Mouse (Mus musculus) spleen, adult 2 months (tissue): Measurements from ENCODE around the gene Cend1. TPM values are rescaled to one million over a fixed set of nuclear protein-coding genes. Genes with fewer than 3 reads are reported as not detected.
"Not testable (repeated sequence)": the region's sequence is repeated elsewhere in the genome, so short reads cannot be mapped to it uniquely, and the experiment has no call there.

Source experiments
- DNase-seq, 2 experiments: peaks; one replicate each; pipeline versions ENCODE4 v3.0.0 to v3.0.0-alpha.2; 2012 to 2021; ENCODE audit warnings: low spot score in 2 of 2, low read depth in 1 of 2
- H3K27ac ChIP-seq: fragments of 200-500 bp; 2 replicates; pipeline ENCODE4 v1.5.1; 2012; ENCODE audit warnings: low read length, inconsistent platforms; ENCODE audit not compliant: insufficient read depth
- H3K27me3 ChIP-seq: fragments of 200-500 bp; 2 replicates; pipeline ENCODE4 v1.6.1; 2012; ENCODE audit warnings: mild to moderate bottlenecking, moderate library complexity, low read length, inconsistent platforms; ENCODE audit not compliant: control insufficient read depth, insufficient read depth
- H3K36me3 ChIP-seq: fragments of 200-500 bp; 2 replicates; pipeline ENCODE4 v1.6.1; 2012; ENCODE audit warnings: mild to moderate bottlenecking, low read length, inconsistent platforms; ENCODE audit not compliant: control insufficient read depth, insufficient read depth
- H3K4me1 ChIP-seq: fragments of 200-500 bp; 2 replicates; pipeline ENCODE4 v1.6.1; 2011; ENCODE audit warnings: inconsistent platforms; ENCODE audit not compliant: control insufficient read depth, insufficient read depth, insufficient read length
- H3K4me3 ChIP-seq: fragments of 200-500 bp; 2 replicates; pipeline ENCODE4 v1.5.1; 2011; ENCODE audit warnings: mild to moderate bottlenecking, inconsistent platforms; ENCODE audit not compliant: insufficient read depth, insufficient read length; ENCODE audit errors: extremely low read depth
- CTCF ChIP-seq: fragments of 200-500 bp; IDR thresholded peaks from 2 replicates; pipeline ENCODE4 v1.5.1; 2011; ENCODE audit warnings: mild to moderate bottlenecking, inconsistent platforms; ENCODE audit not compliant: insufficient read depth, insufficient read length, insufficient replicate concordance; ENCODE audit errors: extremely low read depth
- POLR2A ChIP-seq: fragments of 200-500 bp; IDR thresholded peaks from 2 replicates; pipeline ENCODE4 v1.6.1; 2011; ENCODE audit warnings: low read depth, low read length, inconsistent platforms
- WGBS: fragments of 180-500 bp; shearing (Covaris S2); methylation state at CpG from one replicate; pipeline ENCODE4 v1.1.7; 2018; 5-methylcytosine and 5-hydroxymethylcytosine counted together
- polyA plus RNA-seq: library from polyadenylated mRNA; depleted of rRNA; stranded (reverse); fragments of >200 nt; gene quantifications from 2 replicates; pipeline ENCODE4 v1.2.3, GENCODE M21; 2012

Cend1 gene
- polyA plus RNA-seq, 1 experiment, result 0.11 TPM

- TF ChIP-seq POLR2A, result no peak
- TF ChIP-seq CTCF, result no peak
- H3K4me3 ChIP-seq, result no peak overlapping the region
- 86% methylated on average over 6 of the region's 6 CpGs for WGBS
Measured at GRCm38 (mm10) chr7:141456739-141457138, 27.4 kb upstream of the Cend1 start.

DNA sequence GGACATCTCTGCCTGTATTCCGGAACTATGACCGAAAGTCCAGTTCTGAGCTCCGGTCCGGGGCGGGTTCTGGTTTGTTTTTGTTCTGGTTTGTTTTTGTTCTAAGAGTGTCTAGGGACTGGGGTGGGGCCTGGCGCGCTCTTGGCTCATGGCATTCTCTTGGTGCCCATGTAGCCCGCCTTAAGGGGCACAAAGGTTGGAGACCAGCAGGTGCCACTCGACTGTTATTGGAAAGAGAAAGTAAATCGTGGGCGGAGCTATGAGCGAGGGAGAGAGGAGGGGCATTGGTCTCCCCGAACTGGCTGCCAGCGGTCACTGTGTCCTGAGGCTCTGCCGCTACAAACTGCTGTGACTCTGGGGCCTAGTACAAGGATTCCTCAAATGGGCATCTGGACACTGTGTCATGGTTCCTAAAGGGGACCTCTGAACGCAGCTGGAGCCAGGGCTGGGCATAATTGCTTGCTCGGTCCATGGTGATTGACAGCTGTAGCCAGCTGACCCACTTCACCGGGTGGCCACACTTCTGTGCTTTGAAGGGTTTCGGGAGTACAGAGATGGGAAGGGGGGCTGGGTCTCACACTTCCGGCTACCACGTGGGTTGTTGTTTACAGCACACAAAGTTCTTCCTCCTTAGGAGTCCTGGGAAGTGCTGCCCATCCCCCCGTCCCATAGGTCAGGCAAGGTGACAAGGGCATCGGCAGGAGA, 26.5 kb upstream of the Cend1 start:
- WGBS, result 2% methylated on average over 23 of the region's 23 CpGs
- TF ChIP-seq POLR2A (peak; percentile 17; the same call in 1 of the 2 replicates), CTCF (no peak)
- no peaks in the 10 kb centered on the region for H3K27me3 ChIP-seq
- peak overlapping the region; percentile 88 for H3K27ac ChIP-seq
- peak in 1 of 2 experiments; percentile 50 for DNase-seq
- peaks cover 11% of the 10 kb centered on the region; the same call in 1 of the 2 replicates for H3K4me1 ChIP-seq
- H3K36me3 ChIP-seq, result peaks cover 29% of the 10 kb centered on the region
- H3K4me3 ChIP-seq, result peak overlapping the region; percentile 72

More at GRCm38 (mm10) chr7:141456739-141457138, 27.4 kb upstream of the Cend1 start:
- Histone ChIP-seq H3K27ac (no peak overlapping the region), H3K36me3 (peaks cover 24% of the 10 kb centered on the region), H3K27me3 (peaks cover 2% of the 10 kb centered on the region; the same call in 1 of the 2 replicates), H3K4me1 (peaks cover 11% of the 10 kb centered on the region; the same call in 1 of the 2 replicates)
- DNase-seq, result peak in 1 of 2 experiments; percentile 2

DNA sequence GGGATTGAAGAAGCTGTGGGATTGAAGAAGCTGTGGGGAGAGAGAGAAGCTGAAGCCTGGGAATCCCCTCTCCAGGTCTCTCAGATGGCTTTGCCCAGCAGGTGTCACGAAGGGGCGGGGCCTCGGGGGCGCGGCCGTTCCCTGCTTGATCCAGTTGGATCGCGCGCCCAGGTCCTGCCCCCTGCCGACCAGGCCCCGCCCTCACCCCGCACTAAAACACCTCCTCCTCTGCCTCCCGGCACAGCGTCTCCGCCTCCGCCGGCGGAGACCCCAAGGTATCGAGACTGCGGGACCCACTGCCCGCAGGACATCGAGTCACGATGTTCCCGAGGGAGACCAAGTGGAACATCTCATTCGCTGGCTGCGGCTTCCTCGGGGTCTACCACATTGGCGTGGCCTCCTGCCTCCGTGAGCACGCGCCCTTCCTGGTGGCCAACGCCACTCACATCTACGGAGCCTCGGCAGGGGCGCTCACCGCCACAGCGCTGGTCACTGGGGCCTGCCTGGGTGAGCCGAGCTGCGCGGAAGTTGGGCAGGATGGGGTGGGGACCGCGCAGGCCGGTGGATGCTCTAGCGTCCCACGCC, 25.8 kb upstream of the Cend1 start, which contains the start of gene Pnpla2:
Gene Pnpla2, plus strand, starts transcription at position 232 of the 585 bp plus-strand sequence.
- H3K36me3 ChIP-seq, result peaks cover 29% of the 10 kb centered on the region
- peak within 1 kb of the TSS; percentile 88 for H3K27ac ChIP-seq
- peak within 1 kb of the TSS; percentile 72 for H3K4me3 ChIP-seq
- DNase-seq, result peak; percentile 83 to 95
- peaks cover 11% of the 10 kb centered on the region; the same call in 1 of the 2 replicates for H3K4me1 ChIP-seq
- under 1% methylated on average over 45 of the region's 45 CpGs for WGBS
- TF ChIP-seq CTCF (no peak), POLR2A (peak; percentile 95)
- no peaks in the 10 kb centered on the region for H3K27me3 ChIP-seq

DNA sequence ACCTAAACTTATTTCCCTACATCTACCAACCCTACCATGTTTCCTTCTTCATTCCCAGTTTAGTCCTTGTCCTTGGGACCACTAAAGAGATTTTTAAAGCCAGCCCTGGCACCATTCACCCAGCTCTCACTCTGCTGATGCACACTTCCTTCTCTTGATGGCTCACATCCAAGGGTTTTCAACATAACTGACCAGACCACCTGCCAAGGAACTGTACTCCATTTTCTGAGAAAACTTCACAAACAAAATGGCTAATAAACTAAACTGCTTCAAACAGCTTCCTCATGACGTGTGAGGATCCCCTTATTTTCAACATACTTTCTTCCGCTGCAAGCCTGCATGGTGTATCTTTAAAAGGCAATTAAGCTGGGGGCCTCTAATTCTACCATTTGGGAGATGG, 24.3 kb upstream of the Cend1 start:
- no peaks in the 10 kb centered on the region for H3K27me3 ChIP-seq
- no peak for TF ChIP-seq POLR2A
- TF ChIP-seq CTCF, result no peak
- H3K36me3 ChIP-seq, result peaks cover 24% of the 10 kb centered on the region
- 76% methylated on average over 2 of the region's 2 CpGs for WGBS
- H3K4me1 ChIP-seq, result peaks cover 11% of the 10 kb centered on the region; the same call in 1 of the 2 replicates
- H3K27ac ChIP-seq, result no peak overlapping the region
- DNase-seq, result no peak
- no peak overlapping the region for H3K4me3 ChIP-seq

DNA sequence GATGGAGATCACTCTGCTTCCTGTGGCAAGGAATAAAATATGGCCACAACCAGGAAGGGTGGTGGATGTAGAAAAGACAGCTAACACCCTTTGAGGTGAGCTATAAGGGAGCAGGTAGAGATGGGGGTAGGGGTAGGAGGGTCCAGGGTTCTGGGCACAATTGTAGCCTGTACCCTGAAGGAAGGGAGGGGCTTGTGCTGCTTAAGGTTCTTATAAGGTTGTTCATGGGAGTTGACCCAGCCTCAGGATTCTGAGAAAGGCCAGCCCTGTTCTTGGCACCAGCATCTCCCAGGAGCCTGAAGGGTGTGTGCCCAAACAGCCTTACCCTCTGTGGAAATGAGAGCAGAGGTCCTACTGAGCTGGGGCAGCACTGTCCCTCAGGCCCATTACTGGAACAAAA, 22.6 kb upstream of the Cend1 start:
- peak in 1 of 2 experiments; percentile 2 for DNase-seq
- no peak for TF ChIP-seq CTCF
- no peak for TF ChIP-seq POLR2A
- H3K4me1 ChIP-seq, result peaks cover 11% of the 10 kb centered on the region; the same call in 1 of the 2 replicates
- no peak overlapping the region for H3K27ac ChIP-seq
- H3K27me3 ChIP-seq, result no peaks in the 10 kb centered on the region
- peaks cover 12% of the 10 kb centered on the region for H3K36me3 ChIP-seq
- H3K4me3 ChIP-seq, result no peak overlapping the region

- H3K4me3 ChIP-seq, result peak within 1 kb of the TSS; percentile 95
- peak within 1 kb of the TSS; percentile 95 for H3K27ac ChIP-seq
- peaks cover 12% of the 10 kb centered on the region for H3K36me3 ChIP-seq
- H3K27me3 ChIP-seq, result no peaks in the 10 kb centered on the region
- WGBS, result under 1% methylated on average over 63 of the region's 63 CpGs
- DNase-seq, result peak; percentile 91
- H3K4me1 ChIP-seq, result peaks cover 12% of the 10 kb centered on the region; the same call in 1 of the 2 replicates
- TF ChIP-seq CTCF (no peak), POLR2A (peak; percentile 83)
Measured at GRCm38 (mm10) chr7:141447110-141447991, 18.1 kb upstream of the Cend1 start, which contains the start of gene Rplp2. Gene Rplp2 (plus strand): TSS chr7:141447370.

- WGBS, result 89% methylated on average over 3 of the region's 3 CpGs
Measured at GRCm38 (mm10) chr7:141446374-141446773, 17.1 kb upstream of the Cend1 start.

More at GRCm38 (mm10) chr7:141446374-141446773, 17.1 kb upstream of the Cend1 start:
- H3K4me1 ChIP-seq, result peaks cover 12% of the 10 kb centered on the region; the same call in 1 of the 2 replicates
- not testable (repeated sequence) for H3K36me3 ChIP-seq, H3K27ac ChIP-seq, DNase-seq, H3K27me3 ChIP-seq, H3K4me3 ChIP-seq
